Mouse (Mus musculus): ENCODE data around the gene Arf3. TPM values are rescaled to one million over a fixed set of nuclear protein-coding genes. Genes with fewer than 3 reads are reported as not detected.
"Not testable (repeated sequence)": the region's sequence is repeated elsewhere in the genome, so short reads cannot be mapped to it uniquely, and the experiment has no call there.

The Arf3 gene
- total RNA-seq (2021) = 100 to 1,000 TPM; 721 to 734 TPM

- peak; percentile 97 for DNase-seq (ENCODE audit: low spot score in 2 of 2)
- intact Hi-C loops (cut with DNase I) = loop anchor here (5.0 kb wide), 1 partner anchor 34 kb away; no protein-coding TSS in a partner anchor
Observed at GRCm38 (mm10) chr15:98762670-98763529, at the start of gene Arf3. TSS of gene Arf3 (minus strand) at chr15:98763214.

GRCm38 (mm10) chr15:98810212-98810611 is 47.2 kb upstream of the Arf3 start:
- intact Hi-C loops (cut with DNase I); DNase-seq (ENCODE audit: low spot score in 2 of 2): not testable (repeated sequence)

- no peak for DNase-seq (ENCODE audit: low spot score in 2 of 2)
- intact Hi-C loops (cut with DNase I) = loop anchor here (2.0 kb wide), 1 partner anchor 21 kb away; the partner anchor contains the start of gene Prkag1
Observed at GRCm38 (mm10) chr15:98809390-98809789, 46.4 kb upstream of the Arf3 start, which contains the start of gene Ddn. TSS of gene Ddn (minus strand) at chr15:98809490.

GRCm38 (mm10) chr15:98808651-98809134 is 45.7 kb upstream of the Arf3 start:
- intact Hi-C loops (cut with DNase I) = loop anchor here (2.0 kb wide), 1 partner anchor 22 kb away; the partner anchor contains the start of gene Prkag1
- DNase-seq (ENCODE audit: low spot score in 2 of 2) = peak; percentile 88

- DNase-seq (ENCODE audit: low spot score in 2 of 2) = peak; percentile 87
- intact Hi-C loops (cut with DNase I) = loop anchor here (2.0 kb wide), 1 partner anchor 23 kb away; the partner anchor contains the start of gene Prkag1
Observed at GRCm38 (mm10) chr15:98807895-98808650, 45.1 kb upstream of the Arf3 start.

- peak in 1 of 2 experiments; percentile 56 for DNase-seq (ENCODE audit: low spot score in 2 of 2)
- intact Hi-C loops (cut with DNase I) = no loop called here
Observed at GRCm38 (mm10) chr15:98806809-98807770, 44.1 kb upstream of the Arf3 start.

GRCm38 (mm10) chr15:98806071-98806808 is 43.2 kb upstream of the Arf3 start:
- DNase-seq (ENCODE audit: low spot score in 2 of 2) = no peak
- intact Hi-C loops (cut with DNase I) = no loop called here

- intact Hi-C loops (cut with DNase I) = no loop called here
- DNase-seq (ENCODE audit: low spot score in 2 of 2) = peak; percentile 75 to 80
Observed at GRCm38 (mm10) chr15:98805324-98806040, 42.5 kb upstream of the Arf3 start.

GRCm38 (mm10) chr15:98804054-98804453 is 41.0 kb upstream of the Arf3 start:
- intact Hi-C loops (cut with DNase I) = no loop called here
- peak; percentile 89 to 90 for DNase-seq (ENCODE audit: low spot score in 2 of 2)

GRCm38 (mm10) chr15:98802926-98803325 is 39.9 kb upstream of the Arf3 start:
- DNase-seq (ENCODE audit: low spot score in 2 of 2) = no peak
- intact Hi-C loops (cut with DNase I) = no loop called here

GRCm38 (mm10) chr15:98799396-98799795 is 36.4 kb upstream of the Arf3 start:
- intact Hi-C loops (cut with DNase I) = loop anchor here (5.0 kb wide), 1 partner anchor 37 kb away; the partner anchor contains the start of gene Arf3
- DNase-seq (ENCODE audit: low spot score in 2 of 2) = peak; percentile 71 to 76

- intact Hi-C loops (cut with DNase I) = loop anchor here (5.0 kb wide), 1 partner anchor 37 kb away; the partner anchor contains the start of gene Arf3
- DNase-seq (ENCODE audit: low spot score in 2 of 2) = no peak
Observed at GRCm38 (mm10) chr15:98798903-98799302, 35.9 kb upstream of the Arf3 start.

- intact Hi-C loops (cut with DNase I) = loop anchor here (5.0 kb wide), 1 partner anchor 36 kb away; the partner anchor contains the start of gene Arf3
- no peak for DNase-seq (ENCODE audit: low spot score in 2 of 2)
Observed at GRCm38 (mm10) chr15:98797835-98798492, 35.0 kb upstream of the Arf3 start.

- intact Hi-C loops (cut with DNase I) = loop anchor here (5.0 kb wide), 1 partner anchor 35 kb away; the partner anchor contains the start of gene Arf3
- DNase-seq (ENCODE audit: low spot score in 2 of 2) = no peak
Observed at GRCm38 (mm10) chr15:98796803-98797595, 34.0 kb upstream of the Arf3 start.

- intact Hi-C loops (cut with DNase I) = no loop called here
- no peak for DNase-seq (ENCODE audit: low spot score in 2 of 2)
Observed at GRCm38 (mm10) chr15:98793141-98793698, 30.2 kb upstream of the Arf3 start.

Data from left cerebral cortex, postnatal 36 days (tissue).